Mouse (Mus musculus) intestine, embryonic 16.5 days (tissue): Measurements from ENCODE around the gene Bcl10. TPM values are rescaled to one million over a fixed set of nuclear protein-coding genes. Genes with fewer than 3 reads are reported as not detected.

Source experiments
- ATAC-seq: fragments of 200-750 bp; cut with Nextera tagmentation; 2 replicates; pipeline ENCODE4 v1.8.0; 2017; ENCODE audit warnings: moderate TSS enrichment, moderate library complexity
- H3K27ac ChIP-seq: fragments of 300-500 bp; sonication (generic); 2 replicates; pipeline ENCODE4 v1.5.1; 2014; ENCODE audit warnings: mild to moderate bottlenecking, low read length
- H3K27me3 ChIP-seq: fragments of 300-500 bp; sonication (generic); replicated peaks from 2 replicates; pipeline ENCODE4 v1.6.1; 2014; ENCODE audit warnings: low read length, control low read depth, mixed read lengths; ENCODE audit not compliant: control insufficient read depth, insufficient read depth
- H3K36me3 ChIP-seq: fragments of 300-500 bp; sonication (generic); 2 replicates; pipeline ENCODE4 v1.6.1; 2014; ENCODE audit warnings: low read length, control low read depth; ENCODE audit not compliant: control insufficient read depth, insufficient read depth
- H3K4me1 ChIP-seq: fragments of 300-500 bp; sonication (generic); 2 replicates; pipeline ENCODE4 v1.6.1; 2014; ENCODE audit warnings: low read length, control low read depth, mixed read lengths; ENCODE audit not compliant: control insufficient read depth, insufficient read depth
- H3K4me2 ChIP-seq: fragments of 300-500 bp; sonication (generic); 2 replicates; pipeline ENCODE4 v1.6.1; 2014; ENCODE audit warnings: low read depth, low read length, control low read depth
- H3K4me3 ChIP-seq: fragments of 300-500 bp; sonication (generic); 2 replicates; pipeline ENCODE4 v1.5.1; 2014; ENCODE audit warnings: mild to moderate bottlenecking, low read length
- H3K9ac ChIP-seq: fragments of 300-500 bp; sonication (generic); 2 replicates; pipeline ENCODE4 v1.6.1; 2014; ENCODE audit warnings: low read depth, low read length
- H3K9me3 ChIP-seq: fragments of 300-500 bp; sonication (generic); 2 replicates; pipeline ENCODE4 v1.6.1; 2016; ENCODE audit warnings: low read length, control low read depth; ENCODE audit not compliant: control insufficient read depth
- WGBS: fragments of 180-500 bp; shearing (Covaris S2); extraction: QIAGEN DNeasy Blood & Tissue Kit; methylation state at CpG from one replicate; pipeline ENCODE4 v1.1.7; 2014; 5-methylcytosine and 5-hydroxymethylcytosine counted together
- polyA plus RNA-seq: library from polyadenylated mRNA; unstranded; fragments of >200 nt; fragmentation: Nextera tagmentation; extraction: Ambion mirVana; gene quantifications from 2 replicates; pipeline ENCODE4 v1.2.1, GENCODE M21; 2015

The Bcl10 gene
- polyA plus RNA-seq, 1 experiment from 2014 or later: 51.7 TPM

DNA sequence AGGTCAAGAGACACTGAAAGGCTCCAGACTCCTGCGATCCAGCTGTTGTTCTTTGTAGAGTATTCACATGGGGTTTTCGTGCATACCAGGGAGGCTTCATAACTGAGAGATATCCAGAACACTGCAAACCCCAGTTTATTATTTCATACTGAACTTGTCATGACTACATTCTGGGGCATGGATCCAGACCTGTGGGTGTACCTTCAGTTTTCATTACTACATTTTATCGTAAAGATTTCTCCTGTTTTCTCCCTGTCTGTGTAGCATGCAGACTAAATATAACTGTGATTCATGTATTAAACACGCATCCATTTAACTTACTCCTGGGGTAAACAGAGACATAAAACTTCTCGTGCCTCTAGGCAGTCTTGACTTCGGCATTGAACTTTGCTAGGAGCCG lies 52.4 kb downstream of the Bcl10 start:
- peaks cover 7% of the 10 kb centered on the region; the same call in 1 of the 2 replicates for H3K9me3 ChIP-seq
- no peak overlapping the region for H3K27ac ChIP-seq
- no peaks in the 10 kb centered on the region for H3K4me1 ChIP-seq
- 79% methylated on average over 7 of the region's 7 CpGs for WGBS
- no peak overlapping the region for H3K4me3 ChIP-seq
- no peak overlapping the region for H3K9ac ChIP-seq
- 0 out of 2 replicates have a peak, but pooled peaks cover 2% of the 10 kb centered on the region for H3K36me3 ChIP-seq
- H3K27me3 ChIP-seq: no peaks in the 10 kb centered on the region
- no peak overlapping the region for H3K4me2 ChIP-seq
- no peak for ATAC-seq

Other genes starting within 250 kb of the Bcl10 start
- gene Ddah1, start 164.1 kb upstream of the Bcl10 start, polyA plus RNA-seq: 40.5 and 44.5 TPM in 2 replicates
- 38.5 and 42.0 TPM in 2 replicates for gene 2410004B18Rik, start 15.2 kb downstream of the Bcl10 start, polyA plus RNA-seq
- 1.2 and 1.4 TPM in 2 replicates for gene Syde2, start 65.1 kb downstream of the Bcl10 start, polyA plus RNA-seq
- gene Wdr63, start 185.3 kb downstream of the Bcl10 start, polyA plus RNA-seq: 0.49 TPM in 1 of 2 replicates, not detected in the other
- gene Mcoln3, start 194.6 kb downstream of the Bcl10 start, polyA plus RNA-seq: 74.3 and 102 TPM in 2 replicates
- 8.1 and 8.8 TPM in 2 replicates for gene Mcoln2, start 227.0 kb downstream of the Bcl10 start, polyA plus RNA-seq